Mouse (Mus musculus) liver, postnatal 0 days (tissue): ENCODE measurements around the gene Zfp986.
"Not testable (repeated sequence)": the region's sequence is repeated elsewhere in the genome, so short reads cannot be mapped to it uniquely, and the experiment has no call there.

Experiments
- CTCF ChIP-seq: sonication (generic); IDR thresholded peaks from 2 replicates; pipeline ENCODE4 v1.5.1; 2016; ENCODE audit warnings: antibody characterized with exemption, low read depth
- EP300 ChIP-seq: IDR thresholded peaks from 2 replicates; pipeline ENCODE4 v1.6.1; 2016; ENCODE audit warnings: antibody characterized with exemption, low read depth, mild to moderate bottlenecking

DNA sequence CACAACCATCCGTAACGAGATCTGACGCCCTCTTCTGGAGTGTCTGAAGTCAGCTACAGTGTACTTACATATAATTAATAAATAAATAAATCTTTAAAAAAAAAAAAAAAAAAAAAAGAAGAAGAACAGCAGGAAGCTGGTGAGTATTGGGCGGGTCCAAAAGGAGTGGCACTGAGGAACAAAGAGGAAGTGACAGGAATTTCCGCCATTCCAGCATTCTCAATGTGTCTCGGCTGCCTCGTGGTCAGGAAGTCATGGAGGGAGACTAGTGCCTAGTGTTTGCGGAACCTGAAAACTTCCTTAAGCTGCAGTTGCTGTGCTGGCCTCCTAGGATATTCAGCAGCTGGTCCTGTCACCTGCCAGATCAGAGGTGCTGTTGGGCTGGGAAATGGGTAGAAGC is 4.7 kb upstream of the Zfp986 start:
- TF ChIP-seq CTCF, EP300: not testable (repeated sequence)
